Mouse (Mus musculus) left cerebral cortex, adult 2 months (tissue): Measurements from ENCODE around the gene Slco3a1. TPM values are rescaled to one million over a fixed set of nuclear protein-coding genes. Genes with fewer than 3 reads are reported as not detected.

ENCODE experiments used
- DNase-seq, 2 experiments: peaks; one replicate each; pipeline ENCODE4 v3.0.0; 2021 to 2022; ENCODE audit warnings: low spot score in 2 of 2, mixed read lengths in 1 of 2; ENCODE audit errors: extremely low spot score in 1 of 2
- H3K27ac ChIP-seq: fragments of 200-600 bp; 2 replicates; pipeline ENCODE4 v1.8.1; 2022
- H3K4me3 ChIP-seq: fragments of 200-600 bp; 2 replicates; pipeline ENCODE4 v1.8.1; 2022
- CTCF ChIP-seq: fragments of 200-600 bp; IDR thresholded peaks from 2 replicates; pipeline ENCODE4 v1.8.1; 2022; ENCODE audit warnings: antibody characterized with exemption, mild to moderate bottlenecking, moderate library complexity
- intact Hi-C: fragments of 180-260 bp; cut with DNase I; formaldehyde crosslinking; loops from one replicate; pipeline ENCODE4 v1.15.1; 2025
- total RNA-seq, 2 experiments: library from RNA; stranded (reverse); gene quantifications; 2 replicates each; pipeline ENCODE4 v1.2.3; 2021

Gene Slco3a1
- total RNA-seq, 2 experiments from 2014 or later: 54.9 to 56.8 TPM

DNA sequence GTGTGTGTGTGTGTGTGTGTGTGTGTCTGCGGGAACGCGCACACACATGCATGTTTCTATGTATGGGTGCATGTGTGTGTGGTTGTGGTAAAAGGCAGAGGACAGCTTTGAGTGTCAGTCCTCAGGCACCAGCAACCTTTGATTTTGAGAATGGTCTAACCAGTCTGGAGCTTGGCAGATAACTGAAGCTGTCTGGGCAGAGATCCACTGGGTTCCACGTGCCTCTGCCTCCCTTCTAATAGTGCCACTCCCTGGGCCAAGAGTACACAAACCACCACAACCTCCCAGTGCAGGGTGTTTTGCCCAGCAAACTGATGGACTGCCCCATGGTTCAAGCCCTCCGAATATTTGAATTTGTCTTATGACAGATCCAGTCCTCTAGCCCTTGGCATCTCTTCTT is 55.1 kb downstream of the Slco3a1 start:
- H3K27ac ChIP-seq: no peak overlapping the region
- no peak for TF ChIP-seq CTCF
- H3K4me3 ChIP-seq: no peak overlapping the region
- intact Hi-C loops: no loop called here
- no peak for DNase-seq

DNA sequence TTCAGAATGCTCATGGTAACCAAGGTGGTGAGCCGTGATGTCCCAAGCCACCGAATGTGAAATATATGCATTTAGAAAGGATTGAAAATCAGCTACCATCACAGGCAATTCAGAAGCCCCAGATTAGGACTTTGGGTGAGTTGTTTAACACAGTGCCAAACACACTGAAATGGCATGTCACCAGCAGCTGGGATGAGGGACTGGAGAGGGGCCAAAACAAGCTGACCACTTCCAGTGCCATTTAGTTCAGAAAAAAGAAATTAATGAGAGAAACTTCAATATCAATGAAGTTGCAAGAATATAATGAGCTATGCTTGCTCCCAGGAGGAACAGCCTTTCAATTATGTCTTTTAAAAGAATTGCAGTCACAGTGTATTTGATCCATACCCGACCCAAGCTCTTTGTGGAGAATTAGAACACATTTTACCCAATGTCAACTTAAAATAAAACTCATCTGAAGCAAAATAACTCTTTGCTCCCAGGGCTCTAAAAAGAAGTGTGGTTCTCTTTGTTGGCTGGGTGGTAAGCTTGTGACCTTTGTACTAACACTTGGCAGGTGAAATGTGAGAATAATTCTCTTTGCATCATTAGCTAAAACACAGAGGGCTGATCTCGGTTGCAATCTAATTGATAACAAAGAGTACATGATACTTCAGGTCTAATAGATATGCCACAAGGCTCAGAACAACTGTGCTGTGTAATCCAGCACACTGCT is 56.2 kb downstream of the Slco3a1 start:
- H3K27ac ChIP-seq: no peak overlapping the region
- H3K4me3 ChIP-seq: no peak overlapping the region
- no peak for DNase-seq
- no peak for TF ChIP-seq CTCF
- intact Hi-C loops: no loop called here

DNA sequence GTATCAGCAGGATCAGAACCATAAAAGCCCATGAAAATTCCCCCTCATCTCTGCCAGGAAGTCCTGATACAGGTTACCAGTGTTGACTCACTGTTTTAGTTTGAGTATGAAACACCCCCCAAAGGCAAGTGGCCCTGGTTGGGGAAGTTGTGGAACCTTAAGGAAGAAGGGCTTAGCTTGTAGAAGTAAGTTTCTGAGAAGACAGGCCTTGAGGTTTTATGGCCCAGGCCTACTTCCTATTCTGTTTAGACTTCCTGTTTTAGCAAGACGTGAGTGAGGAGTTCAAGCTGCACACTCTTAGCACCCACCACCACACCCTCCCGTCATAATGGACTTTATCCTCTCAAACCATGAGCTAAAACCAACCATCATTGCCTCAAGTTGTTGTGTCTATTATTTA is 57.4 kb downstream of the Slco3a1 start:
- intact Hi-C loops: no loop called here
- TF ChIP-seq CTCF: no peak
- Histone ChIP-seq H3K27ac (no peak overlapping the region), H3K4me3 (no peak overlapping the region)
- no peak for DNase-seq

DNA sequence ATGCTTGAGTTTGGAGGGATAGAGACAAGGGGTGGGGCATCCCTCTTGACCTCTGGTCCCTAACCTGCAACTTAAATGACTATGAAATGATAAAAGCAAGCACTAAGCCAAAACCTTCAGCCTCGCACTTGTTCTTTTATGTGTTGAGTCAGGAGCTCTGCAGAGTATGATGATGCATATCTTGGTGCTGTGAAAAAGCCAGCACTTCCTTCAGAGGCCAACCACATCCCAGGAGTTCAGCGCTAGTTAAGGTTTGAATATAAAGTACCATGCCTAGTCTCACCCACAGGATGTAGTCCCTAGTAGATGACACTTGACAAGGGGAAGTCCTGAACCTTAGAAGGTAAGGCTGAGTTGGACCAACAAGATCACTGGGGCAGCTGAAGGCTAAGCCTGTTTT is 59.1 kb downstream of the Slco3a1 start:
- no peak overlapping the region for H3K27ac ChIP-seq
- no peak for TF ChIP-seq CTCF
- intact Hi-C loops: no loop called here
- no peak overlapping the region for H3K4me3 ChIP-seq
- no peak for DNase-seq

- intact Hi-C loops: no loop called here
- Histone ChIP-seq H3K27ac (no peak overlapping the region), H3K4me3 (no peak overlapping the region)
- DNase-seq: no peak
- no peak for TF ChIP-seq CTCF
Observed at GRCm38 (mm10) chr7:74493775-74494174, 60.8 kb downstream of the Slco3a1 start.

DNA sequence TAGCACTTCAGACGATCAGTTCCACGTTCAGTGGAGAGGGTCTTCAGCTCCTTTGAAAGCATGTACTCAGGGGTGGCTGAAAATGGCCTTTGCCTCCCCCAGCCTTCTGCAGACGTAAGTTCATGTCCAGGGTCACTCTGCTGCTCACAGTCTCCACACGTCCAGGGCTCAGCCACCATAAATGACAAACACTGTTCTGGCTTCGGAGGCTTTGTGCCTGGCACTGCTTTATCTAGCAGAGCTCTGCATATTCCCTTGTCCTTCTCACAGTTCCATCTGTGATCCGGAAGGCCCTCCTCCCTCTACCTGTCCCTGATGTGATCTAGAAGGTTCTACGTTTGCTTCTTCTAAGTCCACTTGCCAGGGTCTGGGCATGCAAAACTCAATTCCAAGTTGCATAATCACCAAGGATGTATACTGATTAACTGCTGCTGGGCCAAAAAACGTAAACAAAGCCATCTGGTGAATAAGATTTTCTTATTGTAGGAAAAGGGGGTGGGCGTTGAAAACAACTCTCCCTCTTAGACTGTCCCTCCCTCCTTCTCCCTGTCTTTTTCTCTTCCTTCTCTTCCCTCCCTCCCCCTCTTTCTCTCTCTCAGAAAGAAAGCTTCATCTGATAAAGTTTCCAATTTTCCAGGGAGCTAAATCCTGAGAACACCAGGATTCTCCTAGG is 62.8 kb downstream of the Slco3a1 start:
- no peak for TF ChIP-seq CTCF
- Histone ChIP-seq H3K4me3 (no peak overlapping the region), H3K27ac (no peak overlapping the region)
- intact Hi-C loops: no loop called here
- peak in 1 of 2 experiments; percentile 20 for DNase-seq

DNA sequence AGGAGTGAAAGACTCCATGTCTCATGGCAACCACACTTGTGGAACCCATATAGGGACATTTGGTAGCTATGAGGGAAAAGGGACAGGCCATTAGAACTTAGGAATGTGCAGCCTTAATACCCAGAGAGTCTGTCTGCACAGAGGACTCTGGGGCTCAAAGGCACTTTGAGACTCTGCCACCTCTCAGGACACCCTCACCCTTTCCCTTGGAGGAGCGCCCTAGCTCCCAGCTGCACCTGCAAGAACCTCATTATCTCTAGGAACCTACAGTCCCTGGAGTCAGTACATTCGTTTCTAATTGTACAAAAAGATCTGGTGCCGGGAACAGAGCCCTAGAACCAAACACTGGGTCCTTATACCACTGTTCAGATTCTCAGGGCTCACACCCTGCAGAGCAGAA is 66.4 kb downstream of the Slco3a1 start:
- H3K27ac ChIP-seq: no peak overlapping the region
- intact Hi-C loops: no loop called here
- TF ChIP-seq CTCF: no peak
- no peak for DNase-seq
- no peak overlapping the region for H3K4me3 ChIP-seq

- Histone ChIP-seq H3K27ac (no peak overlapping the region), H3K4me3 (no peak overlapping the region)
- TF ChIP-seq CTCF: no peak
- DNase-seq: peak in 1 of 2 experiments; percentile 32
- intact Hi-C loops: no loop called here
Observed at GRCm38 (mm10) chr7:74487727-74488126, 66.9 kb downstream of the Slco3a1 start.

DNA sequence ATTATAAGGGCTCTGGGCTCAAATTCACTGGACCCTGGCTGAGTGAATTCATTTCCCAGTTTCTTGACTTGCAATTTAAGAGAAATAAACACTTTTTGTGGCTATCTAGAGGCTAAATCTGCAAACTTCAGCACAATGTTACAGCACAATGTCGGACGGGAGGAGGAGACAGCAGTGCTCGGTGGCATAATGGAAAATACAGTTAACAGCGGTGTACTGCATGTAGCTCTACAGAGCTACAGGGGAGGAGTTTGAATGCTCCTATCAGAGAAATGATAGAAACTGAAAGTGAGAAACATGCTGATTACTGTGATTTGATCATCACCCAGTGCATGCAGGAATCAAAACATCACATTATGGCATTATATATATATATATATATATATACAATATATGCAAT is 68.5 kb downstream of the Slco3a1 start:
- H3K27ac ChIP-seq: no peak overlapping the region
- no peak for TF ChIP-seq CTCF
- no peak overlapping the region for H3K4me3 ChIP-seq
- no peak for DNase-seq
- intact Hi-C loops: no loop called here

DNA sequence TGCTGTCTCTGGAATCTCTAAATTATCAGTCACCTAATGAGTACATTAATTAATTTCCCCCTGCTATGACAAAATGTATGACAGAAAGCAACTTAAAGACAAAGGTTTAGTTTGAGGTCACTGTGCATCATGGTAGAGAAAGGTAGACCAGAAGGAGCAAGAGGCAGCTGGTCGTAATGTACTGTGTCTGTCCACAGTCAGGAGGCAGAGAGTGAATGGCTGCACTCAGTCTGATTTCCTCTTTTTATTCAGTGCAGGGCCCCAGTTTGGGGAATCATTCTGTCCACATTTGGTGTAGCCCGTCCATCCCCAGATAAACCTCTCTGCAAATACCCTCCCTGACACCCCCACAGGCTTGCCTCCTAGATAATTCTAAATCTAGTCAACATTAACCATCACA is 68.9 kb downstream of the Slco3a1 start:
- intact Hi-C loops: no loop called here
- Histone ChIP-seq H3K4me3 (no peak overlapping the region), H3K27ac (no peak overlapping the region)
- TF ChIP-seq CTCF: no peak
- no peak for DNase-seq

GRCm38 (mm10) chr7:74484024-74484385 is 70.6 kb downstream of the Slco3a1 start:
- no peak for TF ChIP-seq CTCF
- DNase-seq: no peak
- no peak overlapping the region for H3K27ac ChIP-seq
- no peak overlapping the region for H3K4me3 ChIP-seq
- intact Hi-C loops: no loop called here

DNA sequence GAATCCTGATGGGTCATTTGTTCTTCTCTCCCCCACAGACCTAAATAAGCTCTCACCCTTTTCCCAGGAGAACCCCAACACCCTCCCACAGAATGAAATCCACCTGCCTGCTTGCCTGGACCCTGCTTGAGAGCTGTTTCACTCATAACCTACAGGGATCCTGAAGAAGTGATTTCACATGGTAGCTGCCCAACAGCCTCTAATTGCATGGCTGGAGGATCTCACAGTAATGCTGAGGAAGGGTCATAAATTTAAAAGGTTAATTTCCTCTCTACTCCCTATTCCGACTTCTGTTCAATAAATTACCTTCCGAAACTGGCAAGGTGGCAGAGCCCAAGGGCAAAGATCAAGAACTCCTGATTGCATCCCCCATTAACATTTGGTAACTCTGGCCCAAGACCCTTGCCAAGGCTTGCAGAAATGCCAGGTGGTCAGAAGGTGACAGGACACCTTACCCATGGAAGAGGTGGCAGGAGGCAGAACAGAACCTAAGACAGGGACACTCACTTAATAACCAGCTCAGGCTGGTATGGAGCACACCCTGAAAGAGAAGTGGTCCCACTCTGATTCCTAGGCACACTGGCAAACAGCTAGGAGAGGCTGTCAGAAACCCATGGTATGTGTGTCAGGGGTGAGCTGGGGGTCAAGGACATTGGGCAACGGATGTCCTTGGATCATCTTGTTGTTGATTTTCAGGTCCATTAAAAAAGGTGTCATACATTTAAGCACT is 71.1 kb downstream of the Slco3a1 start:
- no peak for DNase-seq
- no peak overlapping the region for H3K4me3 ChIP-seq
- TF ChIP-seq CTCF: no peak
- H3K27ac ChIP-seq: no peak overlapping the region
- intact Hi-C loops: no loop called here

GRCm38 (mm10) chr7:74471740-74472139 is 82.8 kb downstream of the Slco3a1 start:
- no peak for DNase-seq
- Histone ChIP-seq H3K4me3 (no peak overlapping the region), H3K27ac (no peak overlapping the region)
- no peak for TF ChIP-seq CTCF
- intact Hi-C loops: no loop called here
